Mouse (Mus musculus): Measurements from ENCODE around the gene Olfr1337.
"Not testable (repeated sequence)": the region's sequence is repeated elsewhere in the genome, so short reads cannot be mapped to it uniquely, and the experiment has no call there.

Olfr1337 gene

DNA sequence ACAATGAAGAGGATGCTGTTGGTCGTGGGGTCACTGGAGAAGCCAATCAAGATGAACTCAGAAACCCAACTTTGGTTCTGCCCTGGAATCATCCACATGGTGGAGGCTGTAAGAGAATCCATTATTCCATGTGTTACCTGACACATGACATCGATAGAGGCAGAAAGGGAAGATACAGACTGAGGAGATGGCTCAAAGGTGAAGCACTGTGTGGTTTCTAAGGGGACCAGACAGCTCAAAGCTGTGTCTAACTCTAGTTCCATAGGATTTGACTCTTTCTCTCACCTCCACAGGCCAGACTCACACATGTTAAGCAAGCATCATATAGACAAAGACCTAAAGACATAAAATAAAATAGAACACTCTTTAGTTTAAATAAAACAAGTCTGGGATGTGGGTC lies at the start of gene Olfr1337:
Gene Olfr1337, minus strand, starts transcription at position 101 of the 400 bp plus-strand sequence.
- no peak for DNase-seq (ENCODE audit: low read depth, low spot score)

DNA sequence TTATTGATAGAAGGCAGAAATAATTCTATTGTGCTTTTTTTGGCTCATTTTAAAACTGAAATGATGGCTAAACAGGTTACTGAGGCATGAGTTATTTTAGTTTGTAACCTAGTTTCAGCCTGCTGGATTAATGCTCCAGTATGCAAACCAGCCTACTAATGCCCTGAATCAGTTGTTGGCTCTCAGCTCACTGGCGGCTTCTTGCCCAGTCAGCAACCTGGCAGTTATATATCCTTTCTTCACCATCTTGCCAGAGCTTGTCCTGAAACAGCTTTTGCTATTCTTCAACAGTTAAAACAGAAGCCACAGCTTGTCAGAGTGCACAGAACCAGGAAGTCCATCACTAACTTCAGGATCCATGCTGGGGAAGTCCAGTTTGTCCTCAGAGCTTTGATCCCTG lies 36.5 kb upstream of the Olfr1337 start:
- DNase-seq (ENCODE audit: low read depth, low spot score) = no peak

DNA sequence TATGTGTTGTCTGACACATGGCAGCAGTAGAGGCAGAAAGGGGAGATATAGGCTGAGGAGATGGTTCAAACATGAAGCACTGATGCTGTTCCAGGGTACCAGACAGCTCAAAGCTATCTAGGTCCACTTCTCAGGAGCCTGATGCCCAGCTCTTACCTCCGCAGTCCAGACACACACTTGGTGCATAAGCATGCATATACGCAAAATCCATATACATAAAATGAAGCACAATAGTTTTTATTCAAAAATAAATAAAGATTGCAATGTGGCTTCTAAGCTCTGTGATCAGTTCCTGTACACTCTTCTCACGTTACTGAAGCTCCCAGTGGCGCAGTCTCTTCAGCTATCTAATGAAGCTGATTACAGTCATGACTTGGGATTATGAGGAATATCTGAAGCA lies 27.5 kb upstream of the Olfr1337 start, which contains the start of gene Olfr1335:
Gene Olfr1335, minus strand, starts transcription at position 101 of the 400 bp plus-strand sequence.
- DNase-seq (ENCODE audit: low read depth, low spot score) = no peak

DNA sequence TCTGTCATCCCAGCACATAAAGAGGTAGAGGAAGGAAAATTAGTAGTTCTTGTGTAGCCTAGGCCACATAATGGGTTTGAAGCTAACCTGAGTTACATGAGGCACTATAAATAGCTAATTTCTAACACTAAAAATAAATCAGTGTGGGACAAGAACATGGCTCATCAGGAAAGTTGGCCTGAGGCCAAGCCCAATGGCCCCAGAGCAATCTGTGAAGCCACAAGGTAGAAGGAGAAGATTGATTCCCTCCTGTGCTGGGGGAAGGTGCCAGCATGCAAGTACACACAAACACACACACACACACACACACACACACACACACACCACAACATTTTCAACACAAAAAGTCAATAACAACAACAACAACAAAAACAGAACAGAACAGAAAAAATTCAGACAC lies 10.4 kb upstream of the Olfr1337 start:
- not testable (repeated sequence) for DNase-seq (ENCODE audit: low read depth, low spot score)

DNA sequence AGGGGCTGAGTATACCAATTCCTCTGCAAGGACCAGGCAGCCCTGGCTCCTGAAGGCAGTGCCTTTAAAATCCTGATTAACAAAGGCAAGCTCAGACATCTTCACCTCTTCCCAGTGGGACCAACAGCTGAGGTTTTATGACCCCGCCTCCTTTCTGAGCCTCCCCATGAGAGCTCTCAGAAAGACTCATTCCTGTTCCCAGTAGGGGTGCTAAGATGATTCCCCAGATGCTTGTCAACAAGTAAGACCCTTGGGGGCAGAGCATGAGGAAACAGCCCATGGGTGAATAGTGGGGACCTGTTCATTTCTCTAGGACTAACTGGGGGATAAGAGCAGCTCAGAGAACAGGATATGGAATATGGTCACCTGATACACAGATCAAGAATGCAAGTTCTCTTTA lies 23.7 kb downstream of the Olfr1337 start, which contains the start of gene Olfr1338:
Gene Olfr1338, minus strand, starts transcription at position 101 of the 400 bp plus-strand sequence.
- DNase-seq (ENCODE audit: low read depth, low spot score) = no peak

DNA sequence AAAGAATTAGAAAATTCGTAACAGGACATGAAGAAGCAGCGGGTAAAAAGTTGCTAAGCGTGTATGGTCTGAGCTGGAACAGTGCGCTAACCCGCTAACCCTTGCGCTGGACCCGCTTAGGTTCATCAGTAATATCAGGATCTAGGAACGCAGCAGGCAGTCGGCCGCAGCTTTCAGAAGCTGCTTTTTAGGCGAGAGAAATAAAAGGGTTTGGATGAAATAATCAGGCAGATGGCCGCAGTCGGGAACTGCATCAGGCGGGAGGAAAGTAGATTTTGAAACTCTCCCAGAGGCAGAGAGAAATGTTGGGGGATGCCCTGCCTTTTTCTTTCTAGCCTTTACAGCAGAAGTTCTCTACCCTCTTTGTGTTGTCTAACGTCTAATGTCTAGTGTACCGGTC lies 40.5 kb downstream of the Olfr1337 start:
- no peak for DNase-seq (ENCODE audit: low read depth, low spot score)

DNA sequence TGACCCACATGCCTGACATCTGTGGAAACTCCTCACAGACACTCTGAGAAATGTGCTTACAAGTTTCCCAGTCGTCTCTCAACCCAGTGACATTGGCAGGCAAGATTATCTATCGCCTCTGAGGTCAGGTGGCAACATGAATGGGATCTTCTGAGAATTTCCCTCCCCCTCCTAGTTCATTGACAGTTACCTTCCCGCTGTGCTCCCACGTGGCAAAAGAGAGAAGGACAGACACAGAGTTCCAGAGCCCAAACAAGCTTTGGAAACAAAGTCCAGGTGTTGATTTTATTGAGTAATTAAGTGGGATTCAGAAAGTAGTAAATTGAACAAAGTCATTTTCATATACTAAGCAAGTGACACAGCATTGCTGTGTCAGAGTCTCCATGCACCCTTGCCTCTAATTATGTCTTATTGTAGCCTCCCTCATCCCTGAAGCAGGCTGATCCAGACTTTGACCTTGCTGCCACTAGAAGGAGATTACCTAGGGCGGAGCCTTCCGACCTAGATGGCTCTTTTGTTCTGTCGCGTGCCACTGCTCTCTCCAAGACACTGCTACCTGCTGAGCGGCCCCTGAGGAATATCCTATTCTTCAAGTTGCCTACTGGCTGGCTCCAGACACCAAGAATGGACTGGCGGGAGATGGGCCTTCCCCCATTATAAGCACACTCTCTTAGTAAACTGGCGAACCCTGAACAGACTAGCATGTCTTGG lies 41.2 kb downstream of the Olfr1337 start:
- DNase-seq (ENCODE audit: low read depth, low spot score) = no peak

DNA sequence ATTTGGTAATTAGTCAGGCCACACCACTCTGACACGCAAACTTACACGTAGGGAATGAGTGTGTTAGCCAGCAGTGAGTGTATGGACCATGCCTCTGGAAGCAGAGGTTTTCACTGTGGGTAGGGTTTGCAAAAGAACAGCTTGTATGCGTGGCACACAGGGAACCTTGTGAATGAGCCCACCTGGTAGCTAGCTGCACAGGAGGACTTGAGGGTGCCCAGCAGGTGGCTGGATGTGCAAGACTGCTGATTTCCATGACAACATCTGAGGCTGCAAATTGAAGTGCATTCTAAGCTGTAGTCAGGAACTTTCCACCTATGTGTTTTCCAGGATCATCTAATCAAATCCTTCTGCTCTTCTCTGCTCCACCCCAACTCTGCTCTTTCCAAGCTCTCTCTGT lies 42.8 kb downstream of the Olfr1337 start:
- DNase-seq (ENCODE audit: low read depth, low spot score) = no peak

DNA sequence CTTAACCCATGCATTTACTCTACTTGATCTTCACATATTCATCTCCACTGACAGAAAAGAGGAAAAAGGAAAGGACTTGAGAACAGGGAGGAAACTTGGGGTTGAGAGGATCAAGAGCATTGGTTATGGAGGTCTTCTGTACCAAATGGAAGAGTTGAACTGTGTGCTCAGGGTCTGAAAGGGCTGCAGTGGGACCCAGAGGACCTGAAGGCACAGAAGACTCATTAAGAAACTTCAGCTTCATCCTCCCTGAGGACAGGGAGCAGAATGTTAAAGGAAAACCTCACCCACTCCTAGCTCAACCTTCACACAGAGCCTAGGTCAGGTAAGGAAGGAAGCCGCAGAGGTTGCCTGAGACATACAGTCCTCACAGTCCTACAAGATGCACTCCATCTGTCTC lies 50.5 kb downstream of the Olfr1337 start, which contains the start of gene Olfr1339:
Gene Olfr1339, plus strand, starts transcription at position 301 of the 400 bp plus-strand sequence.
- DNase-seq (ENCODE audit: low read depth, low spot score) = no peak
